Mouse (Mus musculus) 3T3-L1 (cell line): ENCODE measurements around the gene Pde4d.

ENCODE experiments used
- DNase-seq: peaks from one replicate; pipeline ENCODE4 v3.0.0-alpha.2; 2015; ENCODE audit warnings: low read depth, low spot score

Pde4d gene

DNA sequence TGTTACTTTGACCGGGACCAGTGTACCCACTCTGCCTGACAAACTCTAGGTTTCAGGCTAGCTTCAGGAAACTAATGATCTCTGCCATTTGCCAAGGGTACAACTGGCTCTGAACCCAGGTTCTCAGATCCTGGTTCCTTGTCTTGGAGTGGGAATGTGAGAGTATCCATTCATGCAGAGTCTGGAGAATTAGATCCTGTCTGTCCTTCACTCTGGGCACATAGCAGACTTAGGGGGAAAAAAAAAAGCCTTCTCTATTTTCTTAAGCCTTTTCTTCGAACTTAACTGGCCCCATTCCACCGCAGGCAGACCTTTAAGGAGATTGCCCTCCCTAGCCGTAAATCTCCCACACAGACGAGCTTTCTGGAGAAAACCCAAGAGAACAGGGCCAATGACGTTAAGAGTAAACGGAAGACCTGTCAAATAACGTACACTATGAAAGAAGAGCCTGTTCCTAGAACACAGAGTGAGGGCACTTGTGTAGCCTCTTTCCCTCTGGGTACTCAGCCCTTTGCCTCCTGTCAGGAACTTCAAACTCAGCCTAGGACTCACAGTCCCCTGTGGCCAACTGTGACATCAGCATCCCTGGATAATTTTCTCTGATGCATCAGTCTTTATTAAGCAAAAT lies 1302.6 kb downstream of the Pde4d start:
- no peak for DNase-seq

DNA sequence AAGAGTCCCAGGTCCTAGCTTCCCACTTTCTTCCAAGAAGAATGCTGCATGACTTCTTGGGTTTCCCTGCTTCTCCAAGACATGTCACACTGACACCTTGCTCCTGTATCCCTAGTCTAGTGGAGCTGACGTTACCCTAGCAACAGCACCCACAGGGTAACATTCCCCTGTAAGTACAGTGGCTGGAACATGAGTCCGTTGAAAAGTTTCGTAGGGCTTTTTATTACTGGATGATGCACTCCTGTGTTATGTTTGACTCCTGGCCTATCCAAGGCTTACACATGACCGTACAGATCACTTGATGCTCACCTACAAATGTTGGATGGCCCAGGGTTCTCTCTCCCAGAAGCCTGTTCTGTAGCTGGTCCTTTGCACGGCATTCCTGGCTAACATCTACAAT lies 1307.1 kb downstream of the Pde4d start:
- DNase-seq, result no peak

- peak; percentile 46 for DNase-seq
Observed at GRCm38 (mm10) chr13:109759201-109759600, 1309.5 kb downstream of the Pde4d start.

- no peak for DNase-seq
Observed at GRCm38 (mm10) chr13:109761081-109761480, 1311.3 kb downstream of the Pde4d start.

GRCm38 (mm10) chr13:109774791-109775190 lies 1325.0 kb downstream of the Pde4d start:
- no peak for DNase-seq

DNA sequence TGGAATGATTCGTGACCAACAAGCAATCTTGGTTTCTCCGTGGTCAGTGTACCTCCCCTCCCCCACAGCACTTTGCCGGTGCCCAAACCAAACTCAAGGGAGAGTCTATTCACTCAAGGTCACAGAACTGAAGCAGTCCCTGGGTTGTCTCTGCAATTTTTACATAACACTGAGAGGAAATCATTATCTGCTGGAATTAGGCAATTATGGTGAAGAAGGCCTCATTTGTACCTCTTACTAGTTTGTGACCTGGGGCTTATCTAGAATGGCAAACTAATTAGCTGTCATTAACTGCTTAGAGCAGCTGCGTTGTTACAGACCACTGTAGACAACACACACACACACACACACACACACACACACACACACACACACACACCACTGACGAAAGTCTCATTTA lies 1325.4 kb downstream of the Pde4d start:
- peak; percentile 2 for DNase-seq

GRCm38 (mm10) chr13:109776116-109776515 lies 1326.4 kb downstream of the Pde4d start:
- DNase-seq, result peak; percentile 99

DNA sequence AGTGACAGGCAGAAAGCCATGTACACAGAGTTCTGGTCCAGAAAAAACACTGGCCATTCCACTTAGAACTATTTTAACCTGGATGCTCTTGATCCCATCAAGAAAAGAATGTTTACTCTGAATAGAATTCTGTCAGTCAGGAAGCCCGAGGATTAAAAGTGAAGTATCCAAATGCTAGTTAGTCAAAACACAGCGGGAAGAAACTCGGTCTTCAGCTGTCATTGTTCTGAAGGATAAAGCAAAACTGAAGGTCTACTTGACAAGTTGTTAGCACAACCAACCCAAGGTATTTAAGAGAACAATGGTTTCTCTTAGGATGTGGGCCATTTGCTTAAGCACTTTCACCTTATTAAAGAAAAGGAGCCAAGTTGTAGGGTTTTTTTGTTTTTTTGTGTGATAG lies 1327.2 kb downstream of the Pde4d start:
- DNase-seq, result no peak

- no peak for DNase-seq
Observed at GRCm38 (mm10) chr13:109777441-109777840, 1327.7 kb downstream of the Pde4d start.

- DNase-seq, result no peak
Observed at GRCm38 (mm10) chr13:109778297-109778835, 1328.6 kb downstream of the Pde4d start.

DNA sequence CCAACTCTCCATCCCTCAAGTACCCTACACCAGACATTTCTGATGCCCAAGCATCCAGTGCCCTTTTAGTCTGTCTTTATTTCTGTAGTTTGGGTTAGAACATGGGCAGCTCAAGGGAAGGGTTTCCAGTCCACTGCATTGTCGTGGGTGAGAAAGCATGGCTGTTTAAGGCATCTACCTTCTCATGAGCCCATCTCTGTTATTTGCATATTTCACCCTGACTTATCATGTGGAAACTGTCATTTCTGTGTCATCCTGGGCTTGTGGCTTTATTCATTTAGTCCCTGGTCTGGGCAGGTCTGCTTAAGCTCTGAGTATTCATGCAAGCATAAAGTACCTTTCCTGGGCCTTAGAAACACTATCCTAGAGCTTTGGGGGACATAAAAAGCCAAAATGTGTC lies 1331.7 kb downstream of the Pde4d start:
- DNase-seq, result no peak

DNA sequence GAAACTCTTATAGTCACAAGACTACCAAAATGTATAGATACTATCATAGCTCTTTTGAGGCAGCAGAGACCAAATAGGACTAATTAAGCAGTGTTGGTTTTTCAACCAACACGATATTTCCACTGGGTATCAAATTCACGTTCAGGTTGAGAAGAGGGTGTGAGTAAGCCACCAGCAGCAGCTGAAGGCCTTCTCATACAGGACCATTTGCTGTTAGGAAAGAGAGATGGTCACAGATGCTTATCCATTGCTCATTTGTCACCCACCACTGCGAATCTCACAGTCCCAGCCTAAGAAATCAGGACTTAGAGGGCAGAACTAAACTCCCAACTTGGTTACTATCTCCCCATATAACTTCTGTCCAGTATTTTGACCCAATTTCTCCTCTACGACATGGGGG lies 1338.9 kb downstream of the Pde4d start:
- DNase-seq, result no peak

GRCm38 (mm10) chr13:109789151-109789550 lies 1339.4 kb downstream of the Pde4d start:
- no peak for DNase-seq

DNA sequence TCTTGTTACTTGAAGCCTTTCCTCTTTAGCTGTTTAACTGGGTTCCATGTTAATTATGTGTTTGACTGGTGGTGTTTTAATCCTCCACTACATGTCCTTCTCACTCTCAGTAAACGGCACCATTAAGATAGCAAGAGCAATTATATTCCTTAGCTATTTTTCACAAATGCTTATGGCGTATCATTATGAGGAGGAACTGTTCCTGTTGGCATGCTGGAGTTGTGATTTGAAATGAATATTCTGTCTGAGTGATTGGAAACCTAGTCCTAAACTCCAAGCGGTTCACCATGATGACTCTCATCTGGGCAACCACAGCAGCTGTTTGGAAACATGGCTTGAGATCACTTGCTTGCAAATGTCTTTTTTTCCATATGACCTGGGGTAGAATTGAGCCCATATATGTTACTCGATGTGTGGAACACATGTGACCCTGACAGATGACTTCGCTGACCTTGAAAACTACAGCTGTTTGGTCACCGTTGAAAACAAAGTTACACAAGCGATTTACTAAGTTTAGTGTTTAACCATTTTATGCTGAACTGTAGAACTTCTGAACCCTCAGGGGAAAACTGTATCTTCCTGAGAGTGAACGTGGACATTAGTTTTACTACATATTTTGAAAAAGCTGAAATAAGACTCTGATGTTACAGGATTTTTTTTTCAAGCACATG lies 1340.4 kb downstream of the Pde4d start:
- DNase-seq, result no peak

- no peak for DNase-seq
Observed at GRCm38 (mm10) chr13:109793918-109794317, 1344.2 kb downstream of the Pde4d start.

GRCm38 (mm10) chr13:109798651-109799050 lies 1348.9 kb downstream of the Pde4d start:
- DNase-seq, result no peak

GRCm38 (mm10) chr13:109802201-109802600 lies 1352.5 kb downstream of the Pde4d start:
- DNase-seq, result no peak

GRCm38 (mm10) chr13:109806193-109806966 lies 1356.6 kb downstream of the Pde4d start:
- DNase-seq, result no peak

- DNase-seq, result no peak
Observed at GRCm38 (mm10) chr13:109807036-109807435, 1357.3 kb downstream of the Pde4d start.

DNA sequence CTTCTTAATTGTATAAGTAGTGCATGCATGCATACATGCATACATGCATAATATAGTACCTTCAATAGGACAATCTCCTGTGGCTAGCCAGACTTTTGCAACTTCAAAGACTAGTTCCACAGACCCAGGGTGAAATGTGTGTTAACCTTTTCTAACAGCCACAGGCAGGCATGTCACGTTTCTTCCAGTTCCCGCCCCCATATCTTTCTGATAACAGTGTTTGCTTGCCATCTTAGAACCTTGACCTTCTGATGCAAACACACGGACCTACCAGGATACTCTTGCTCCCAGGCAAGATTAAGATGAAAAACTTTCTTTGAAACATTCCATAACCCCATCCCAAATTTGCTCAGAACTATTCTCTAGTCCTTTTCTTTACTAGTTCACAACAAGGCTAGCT lies 1357.7 kb downstream of the Pde4d start:
- no peak for DNase-seq

- no peak for DNase-seq
Observed at GRCm38 (mm10) chr13:109808039-109808438, 1358.3 kb downstream of the Pde4d start.

GRCm38 (mm10) chr13:109808946-109809345 lies 1359.2 kb downstream of the Pde4d start:
- no peak for DNase-seq
